Mouse (Mus musculus): ENCODE results near the gene Gm14743.
"Not testable (repeated sequence)": the region's sequence is repeated elsewhere in the genome, so short reads cannot be mapped to it uniquely, and the experiment has no call there.

Gm14743 gene

GRCm38 (mm10) chrX:78245821-78246220 lies at the start of gene Gm14743:
TSS of gene Gm14743 (minus strand) at chrX:78245921.
- DNase-seq (ENCODE audit: low spot score), result not testable (repeated sequence)

DNA sequence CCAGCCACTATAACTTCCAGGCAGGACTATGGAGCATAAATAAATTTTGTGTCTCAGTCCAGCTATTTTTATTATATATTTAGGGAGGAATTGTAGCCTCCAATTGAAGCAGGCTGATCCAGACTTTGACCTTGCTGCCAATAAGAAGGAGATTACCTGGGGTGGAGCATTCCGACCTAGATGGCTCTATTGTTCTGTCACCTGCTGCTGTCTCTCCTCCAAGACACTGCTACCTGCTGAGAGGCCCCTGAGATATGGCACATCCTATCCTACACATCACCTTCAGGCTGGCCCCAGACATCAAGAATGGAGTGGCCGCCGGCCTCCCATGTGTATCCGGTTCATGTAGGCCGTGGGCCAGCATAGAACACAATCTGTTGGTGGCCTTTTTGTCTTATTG lies 42.9 kb downstream of the Gm14743 start:
- DNase-seq (ENCODE audit: low spot score), result no peak

DNA sequence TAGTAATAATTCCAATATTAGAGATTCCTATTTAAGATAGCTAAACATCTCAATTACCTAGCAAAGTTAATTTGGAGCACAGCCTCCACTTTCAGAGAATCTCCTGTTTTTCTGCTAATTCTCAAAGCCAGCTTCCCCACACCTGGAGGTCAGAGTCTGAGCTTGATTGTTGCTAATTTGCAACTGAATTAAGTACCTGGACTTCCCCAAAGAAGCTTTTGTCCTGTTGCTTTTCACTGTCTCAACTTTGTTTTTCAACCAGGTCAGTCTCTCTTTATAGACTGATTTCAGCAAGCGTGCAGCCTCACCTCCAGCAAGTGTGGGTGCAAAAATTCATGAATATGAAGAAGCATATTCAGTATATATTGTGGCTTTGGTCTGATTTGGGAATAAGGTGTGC lies 43.5 kb downstream of the Gm14743 start:
- DNase-seq (ENCODE audit: low spot score), result not testable (repeated sequence)

Measured in lung, postnatal 25 days (tissue).